Mouse (Mus musculus) frontal cortex, postnatal 36 days (tissue): Measurements from ENCODE around the gene Ccdc8.
"Not testable (repeated sequence)": the region's sequence is repeated elsewhere in the genome, so short reads cannot be mapped to it uniquely, and the experiment has no call there.

Experiments
- DNase-seq, 2 experiments: peaks; one replicate each; pipeline ENCODE4 v3.0.0; 2022; ENCODE audit warnings: low spot score in 2 of 2

The Ccdc8 gene

GRCm38 (mm10) chr7:16992451-16992807 lies at the start of gene Ccdc8:
Gene Ccdc8, plus strand, starts transcription at chr7:16992708.
- DNase-seq = no peak

DNA sequence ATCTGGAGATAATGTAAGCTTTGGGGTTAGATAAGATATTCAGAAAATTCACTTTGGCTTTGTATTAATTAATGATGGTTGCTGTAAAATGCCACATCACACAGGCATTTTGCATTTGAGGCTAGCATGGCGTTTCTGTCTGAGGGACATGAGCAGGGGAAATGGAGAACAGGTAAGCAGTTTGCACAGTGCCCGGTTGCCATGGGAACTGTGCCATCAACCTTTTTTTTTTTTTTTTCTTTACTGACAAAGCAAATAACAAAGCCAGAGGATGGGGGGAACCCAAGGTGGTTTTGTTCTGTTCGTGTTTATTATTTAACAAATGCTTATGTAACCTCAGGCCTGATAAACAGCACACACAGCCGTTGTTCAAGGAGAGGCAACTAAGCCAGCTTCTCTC lies 49.6 kb upstream of the Ccdc8 start:
- DNase-seq = no peak

- peak; percentile 88 to 89 for DNase-seq
Measured at GRCm38 (mm10) chr7:16944061-16944807, 48.3 kb upstream of the Ccdc8 start, which contains the start of gene Pnmal2. Gene Pnmal2, plus strand, starts transcription at chr7:16944682.

- DNase-seq = no peak
Measured at GRCm38 (mm10) chr7:16944808-16945315, 47.6 kb upstream of the Ccdc8 start.

DNA sequence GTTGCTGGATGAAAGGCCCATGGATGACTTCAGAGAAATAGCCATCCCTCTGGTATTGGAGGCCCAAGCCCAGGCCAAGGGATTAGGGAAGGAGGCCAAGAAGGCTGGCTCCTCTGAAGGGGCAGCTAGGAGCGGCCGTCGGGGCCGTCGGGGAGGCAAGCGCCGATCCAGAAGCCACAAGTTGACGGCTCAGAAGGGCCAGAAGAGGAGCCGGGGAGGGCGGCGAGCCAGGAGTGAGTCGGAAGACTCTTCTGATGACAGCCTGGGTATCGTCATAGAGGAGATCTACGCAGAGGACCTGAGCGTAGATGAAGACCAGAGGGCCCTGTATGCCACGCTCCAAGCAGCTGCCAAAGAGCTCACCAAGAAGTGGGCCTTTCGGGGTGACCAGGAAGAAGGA lies 47.1 kb upstream of the Ccdc8 start:
- DNase-seq = no peak

DNA sequence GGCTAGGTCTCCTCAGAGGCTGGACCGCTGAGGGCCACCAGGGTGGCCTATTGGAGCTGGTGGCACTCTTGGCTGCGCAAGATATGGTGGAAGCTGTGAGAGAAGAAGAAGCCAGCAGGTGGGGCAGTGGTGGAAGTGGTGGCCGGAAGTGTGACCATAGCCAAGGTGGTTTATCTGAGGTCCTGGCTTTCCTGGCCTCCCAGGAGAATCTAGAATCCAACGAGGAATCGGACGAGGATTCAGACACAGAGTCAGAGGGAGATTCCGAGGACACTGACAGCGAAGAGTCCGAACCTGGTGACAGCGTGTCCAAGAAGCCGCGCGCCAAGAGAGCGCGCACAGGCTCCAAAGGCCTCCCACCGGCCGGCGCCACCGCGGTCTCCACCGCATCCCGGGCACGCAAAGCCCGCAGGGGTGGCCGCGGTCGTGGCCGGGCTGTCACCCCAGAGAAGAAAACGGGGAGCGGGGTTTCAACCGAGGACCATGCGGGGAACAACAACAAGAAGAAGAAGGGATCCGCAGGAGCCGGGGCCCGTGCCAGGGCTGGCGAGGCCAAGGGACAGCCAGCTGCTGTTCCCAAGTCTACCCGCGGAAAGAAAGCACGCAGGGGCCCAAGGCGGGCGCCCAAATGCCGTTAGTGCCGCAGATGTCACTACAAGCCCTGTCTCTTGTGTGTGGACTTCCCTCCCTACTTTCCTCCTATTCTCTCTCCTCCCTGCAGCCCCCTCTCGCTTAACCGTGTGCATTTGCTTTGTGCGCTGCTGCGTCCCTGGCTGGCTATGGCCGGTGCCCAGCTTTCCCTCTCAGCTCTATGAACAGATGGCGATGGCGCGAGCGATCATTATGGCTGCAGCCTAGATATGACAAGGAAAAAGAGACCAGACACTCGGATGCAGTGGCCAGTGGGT lies 45.8 kb upstream of the Ccdc8 start:
- DNase-seq = peak in 1 of 2 experiments; percentile 45

DNA sequence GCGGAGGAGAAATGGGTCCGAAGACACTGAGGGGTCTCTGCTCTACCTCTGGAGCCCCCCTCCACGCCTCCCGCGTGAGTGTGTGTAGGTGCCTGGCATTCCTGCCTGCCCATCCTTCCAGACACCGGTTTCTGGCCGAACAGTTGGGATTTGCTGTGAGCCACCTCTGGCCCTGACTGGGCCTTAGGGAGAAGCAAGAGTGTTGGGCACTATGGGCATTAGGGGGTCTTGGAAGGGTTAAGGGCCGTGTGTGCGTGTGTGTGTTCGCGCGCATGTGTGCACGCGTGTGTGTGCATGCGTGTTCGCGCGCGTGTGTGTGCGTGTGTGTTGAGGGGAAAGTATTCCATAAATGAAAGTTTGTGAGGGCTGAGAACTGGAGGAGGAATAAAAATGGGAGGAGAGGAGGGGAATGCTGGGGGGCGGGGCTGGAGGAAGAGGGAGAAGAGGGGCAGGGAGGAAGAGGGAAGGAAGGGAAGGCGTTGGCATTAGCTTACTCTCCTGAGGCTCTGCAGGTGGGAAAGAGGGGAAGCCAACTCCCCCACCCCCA lies 45.1 kb upstream of the Ccdc8 start:
- peak in 1 of 2 experiments; percentile 44 for DNase-seq

DNA sequence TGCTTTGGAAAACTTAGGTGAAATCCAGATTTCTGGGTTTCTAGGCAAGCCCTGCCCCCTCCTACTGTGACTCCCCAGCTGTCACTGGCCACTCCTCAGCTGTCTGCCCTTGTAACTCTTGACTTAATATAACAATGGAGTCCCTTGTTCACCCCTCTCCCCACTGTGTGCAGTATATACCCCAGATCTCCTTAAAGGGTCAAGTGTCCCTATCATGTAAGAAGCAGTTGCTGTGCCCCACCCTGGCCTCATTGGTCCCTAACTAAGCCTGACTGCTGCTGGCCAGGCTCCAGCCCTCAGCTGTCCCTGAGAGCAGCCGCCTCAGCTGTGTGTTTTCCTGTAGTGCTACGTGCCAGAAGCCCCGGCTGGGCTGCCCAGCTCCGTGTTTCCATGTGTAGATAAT lies 44.5 kb upstream of the Ccdc8 start:
- DNase-seq = peak in 1 of 2 experiments; percentile 38

DNA sequence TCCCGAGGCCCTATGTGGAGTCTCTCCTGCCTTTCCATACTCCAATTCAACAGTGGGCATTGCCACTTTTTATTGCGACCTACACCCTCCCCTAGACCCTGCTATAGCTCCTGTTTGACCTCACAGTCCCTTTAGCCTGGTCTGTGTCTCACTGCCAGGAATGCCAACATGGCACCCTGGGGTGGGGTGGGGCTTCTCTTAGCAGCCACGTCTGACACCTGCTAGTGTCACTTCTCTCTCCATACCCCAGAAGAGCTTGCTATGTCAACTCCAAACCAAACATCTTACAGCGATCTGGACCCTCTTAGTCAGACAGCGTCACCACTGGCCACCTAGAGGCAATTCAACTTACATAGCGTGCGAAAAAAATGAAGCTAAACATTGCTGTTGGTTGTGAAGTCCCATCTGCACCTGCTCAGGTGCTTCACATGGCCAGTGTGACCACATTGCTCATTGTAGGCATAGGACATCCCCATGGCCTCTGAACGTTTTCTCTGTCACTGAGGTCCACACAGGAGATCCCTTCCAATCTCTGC lies 43.5 kb upstream of the Ccdc8 start:
- DNase-seq = no peak

DNA sequence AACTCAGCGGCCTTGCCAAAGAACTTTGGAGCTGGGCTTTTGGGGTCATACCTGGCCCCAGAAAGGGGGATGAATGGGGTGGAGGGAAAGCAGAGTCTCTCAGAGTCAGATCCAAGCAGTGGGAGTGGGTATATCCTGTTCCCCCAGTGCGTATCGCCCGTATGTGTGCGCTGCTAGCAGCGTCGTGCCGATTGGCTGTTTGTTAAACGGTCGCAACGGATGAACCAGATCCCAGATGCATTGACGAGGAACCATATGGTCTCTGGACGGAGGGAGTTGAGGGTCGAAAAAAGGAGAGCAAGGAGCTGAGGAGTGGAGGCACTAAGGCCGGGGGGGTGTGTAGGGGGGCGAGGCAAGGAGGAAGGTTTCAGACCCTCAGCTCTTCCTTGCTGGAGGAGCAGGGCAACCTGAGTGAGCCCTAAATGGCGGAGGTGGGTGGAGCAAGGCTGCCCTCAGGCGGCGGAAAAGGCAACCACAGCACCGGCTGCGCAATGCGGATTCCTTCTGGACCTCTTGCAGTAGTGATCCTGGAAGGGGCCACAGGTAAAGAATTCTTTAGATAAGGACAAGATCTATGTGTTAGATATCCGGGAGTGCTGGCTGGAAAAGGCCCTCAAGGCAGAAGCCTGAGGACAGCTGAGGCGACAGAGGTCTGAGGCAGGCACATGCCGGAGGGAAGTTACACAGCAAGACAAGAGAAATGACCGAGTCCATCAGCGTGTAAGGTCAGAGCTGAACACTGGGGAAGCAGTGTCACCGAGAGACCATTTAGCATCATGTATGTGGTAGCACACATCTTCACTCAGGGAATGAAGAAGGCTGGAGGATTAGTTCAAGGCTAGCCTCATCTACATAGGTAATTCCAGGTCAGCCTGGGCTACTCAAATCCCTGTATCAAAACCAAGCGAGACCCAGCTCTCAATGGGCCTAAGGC lies 42.3 kb upstream of the Ccdc8 start:
- DNase-seq = peak; percentile 86 to 91

- peak; percentile 78 to 84 for DNase-seq
Measured at GRCm38 (mm10) chr7:16950861-16951635, 41.5 kb upstream of the Ccdc8 start.

GRCm38 (mm10) chr7:16953776-16954175 lies 38.7 kb upstream of the Ccdc8 start:
- DNase-seq = not testable (repeated sequence)

DNA sequence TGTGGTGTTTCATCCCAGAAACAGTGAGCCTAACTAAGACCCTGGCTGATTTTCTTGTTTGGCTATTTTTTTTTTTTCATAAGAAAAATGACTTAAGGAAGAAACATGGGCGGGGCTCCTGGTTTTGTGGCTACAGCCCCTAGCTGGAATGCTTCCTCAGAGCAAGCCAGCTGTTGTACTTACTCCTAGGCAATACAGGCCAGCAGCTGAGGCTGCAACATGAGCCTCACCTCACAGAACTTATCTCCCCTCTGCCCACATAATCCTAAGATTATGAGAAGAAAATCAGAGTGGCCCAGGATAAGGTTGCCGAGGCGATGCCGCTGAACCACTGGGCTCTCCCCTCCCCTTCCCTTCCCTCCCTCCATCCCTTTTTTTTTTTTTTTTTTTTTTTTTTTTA lies 36.8 kb upstream of the Ccdc8 start:
- no peak for DNase-seq

GRCm38 (mm10) chr7:16956410-16957265 lies 35.9 kb upstream of the Ccdc8 start:
- DNase-seq = peak; percentile 64 to 82

DNA sequence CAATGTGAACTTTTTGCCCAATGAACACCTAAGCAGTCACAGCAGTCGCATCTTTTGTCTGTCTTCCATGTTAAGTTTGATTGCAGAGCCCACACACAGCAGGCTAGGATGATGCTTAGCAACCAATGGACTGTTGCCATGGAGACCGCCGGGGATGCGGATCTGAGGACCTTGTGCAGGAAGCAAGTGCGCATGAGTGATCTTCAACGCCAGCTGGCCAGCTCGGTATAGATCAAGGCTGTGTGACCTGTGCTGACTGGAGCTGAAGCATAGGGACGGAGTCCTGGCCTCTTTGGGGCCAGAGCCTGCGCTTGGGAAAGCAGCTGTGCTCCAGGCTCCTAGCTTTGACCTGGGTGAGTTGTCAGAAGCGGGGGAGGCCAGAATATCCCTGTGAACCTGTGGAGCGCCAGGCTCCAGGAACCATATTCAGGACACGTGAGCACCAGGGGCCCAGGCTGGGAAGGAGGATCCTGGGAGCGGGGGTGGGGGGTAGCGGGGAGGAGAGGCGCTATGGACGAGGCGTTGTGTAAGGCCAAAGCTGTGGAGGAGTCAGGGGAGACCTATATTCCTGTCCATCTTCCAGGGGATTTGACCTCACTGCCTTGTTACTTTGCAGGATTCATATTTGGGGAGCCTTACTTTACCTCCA lies 32.8 kb upstream of the Ccdc8 start, which contains the start of gene Pnmal1:
TSS of gene Pnmal1 (plus strand) at position 141 of the 649 bp plus-strand sequence.
- peak; percentile 90 to 96 for DNase-seq

- DNase-seq = no peak
Measured at GRCm38 (mm10) chr7:16961678-16962077, 30.8 kb upstream of the Ccdc8 start.

GRCm38 (mm10) chr7:16968414-16968813 lies 24.1 kb upstream of the Ccdc8 start:
- no peak for DNase-seq

DNA sequence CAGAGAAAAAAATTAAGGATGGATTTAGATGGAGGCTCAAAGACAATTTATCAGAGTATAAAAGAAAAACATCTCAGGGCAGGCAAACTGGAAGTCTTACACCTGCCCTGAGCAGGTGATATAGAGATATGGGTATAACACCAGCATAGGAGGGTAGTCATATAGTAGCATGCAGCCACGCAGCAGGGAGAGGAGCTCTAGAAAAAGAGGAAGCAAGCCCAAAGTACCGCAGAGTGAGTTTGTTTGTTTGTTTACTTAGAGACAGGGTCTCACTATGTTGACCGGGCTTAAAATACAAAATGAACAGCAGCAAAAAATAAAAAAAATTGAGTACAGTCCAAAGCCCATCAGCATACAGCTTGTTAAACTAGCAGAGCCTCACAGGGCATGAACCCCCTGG lies 21.3 kb upstream of the Ccdc8 start:
- DNase-seq = no peak

DNA sequence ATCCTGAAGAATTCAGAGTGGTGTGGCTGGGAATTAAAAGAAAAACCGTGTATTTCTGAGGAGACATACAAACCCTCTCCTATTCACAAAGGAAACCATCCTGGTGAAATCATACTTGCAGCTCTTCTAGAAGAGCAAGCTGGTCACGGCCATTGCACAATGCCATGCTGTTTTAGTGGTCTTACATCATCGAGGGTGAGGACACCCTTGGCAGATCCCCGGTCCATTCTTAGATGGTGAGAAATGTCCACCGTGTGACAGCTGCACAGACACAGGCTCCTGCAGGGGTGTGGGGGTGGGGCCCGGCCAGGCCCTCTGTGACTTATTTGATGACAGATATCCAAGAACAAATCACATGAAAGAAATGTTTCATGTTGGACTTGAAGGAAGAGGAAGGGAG lies 18.5 kb upstream of the Ccdc8 start:
- DNase-seq = no peak
